Mouse (Mus musculus): ENCODE results near the gene Cars.
"Not testable (repeated sequence)": the region's sequence is repeated elsewhere in the genome, so short reads cannot be mapped to it uniquely, and the experiment has no call there.

The Cars gene

GRCm38 (mm10) chr7:143587586-143587985, 12.3 kb downstream of the Cars start:
- DNase-seq (ENCODE audit: low read depth, low spot score), result peak; percentile 63

- peak; percentile 85 for DNase-seq (ENCODE audit: low read depth, low spot score)
These were observed 15.9 kb downstream of the Cars start for GRCm38 (mm10) chr7:143583956-143584355.

- DNase-seq (ENCODE audit: low read depth, low spot score), result no peak
These were observed 16.9 kb downstream of the Cars start for GRCm38 (mm10) chr7:143583025-143583424.

GRCm38 (mm10) chr7:143575751-143576150, 24.1 kb downstream of the Cars start:
- no peak for DNase-seq (ENCODE audit: low read depth, low spot score)

- no peak for DNase-seq (ENCODE audit: low read depth, low spot score)
These were observed 34.2 kb downstream of the Cars start for GRCm38 (mm10) chr7:143565648-143566039.

- DNase-seq (ENCODE audit: low read depth, low spot score), result no peak
These were observed 34.8 kb downstream of the Cars start for GRCm38 (mm10) chr7:143565015-143565647.

GRCm38 (mm10) chr7:143563787-143564186, 36.1 kb downstream of the Cars start:
- DNase-seq (ENCODE audit: low read depth, low spot score), result no peak

GRCm38 (mm10) chr7:143557616-143558015, 42.3 kb downstream of the Cars start:
- no peak for DNase-seq (ENCODE audit: low read depth, low spot score)

- no peak for DNase-seq (ENCODE audit: low read depth, low spot score)
These were observed 42.8 kb downstream of the Cars start for GRCm38 (mm10) chr7:143556964-143557610.

GRCm38 (mm10) chr7:143549588-143550220, 50.2 kb downstream of the Cars start:
- DNase-seq (ENCODE audit: low read depth, low spot score), result no peak

- peak; percentile 100 for DNase-seq (ENCODE audit: low read depth, low spot score)
These were observed 50.9 kb downstream of the Cars start, which contains the start of gene Nap1l4 for GRCm38 (mm10) chr7:143548976-143549457. Nap1l4 (minus strand) TSS chr7:143549106.

- peak; percentile 84 for DNase-seq (ENCODE audit: low read depth, low spot score)
These were observed 51.5 kb downstream of the Cars start for GRCm38 (mm10) chr7:143548231-143548961.

GRCm38 (mm10) chr7:143546554-143546953, 53.3 kb downstream of the Cars start:
- no peak for DNase-seq (ENCODE audit: low read depth, low spot score)

GRCm38 (mm10) chr7:143544368-143544767, 55.5 kb downstream of the Cars start:
- DNase-seq (ENCODE audit: low read depth, low spot score), result peak; percentile 74

GRCm38 (mm10) chr7:143538671-143539070, 61.2 kb downstream of the Cars start:
- DNase-seq (ENCODE audit: low read depth, low spot score), result no peak

- not testable (repeated sequence) for DNase-seq (ENCODE audit: low read depth, low spot score)
These were observed 61.7 kb downstream of the Cars start for GRCm38 (mm10) chr7:143538229-143538628.

GRCm38 (mm10) chr7:143536251-143536650, 63.6 kb downstream of the Cars start:
- no peak for DNase-seq (ENCODE audit: low read depth, low spot score)

GRCm38 (mm10) chr7:143533284-143533683, 66.6 kb downstream of the Cars start:
- DNase-seq (ENCODE audit: low read depth, low spot score), result no peak

- no peak for DNase-seq (ENCODE audit: low read depth, low spot score)
These were observed 67.5 kb downstream of the Cars start for GRCm38 (mm10) chr7:143532410-143532809.

GRCm38 (mm10) chr7:143519333-143519732, 80.6 kb downstream of the Cars start:
- DNase-seq (ENCODE audit: low read depth, low spot score), result peak; percentile 28

- DNase-seq (ENCODE audit: low read depth, low spot score), result no peak
These were observed 85.5 kb downstream of the Cars start for GRCm38 (mm10) chr7:143514416-143514768.

All from ZHBTc4 (cell line).